Mouse (Mus musculus) cerebellum, postnatal 4 days (tissue): Measurements from ENCODE around the gene Sh3rf3.

Source experiments
- DNase-seq, 2 experiments: peaks; one replicate each; pipeline ENCODE4 v3.0.0; 2022; ENCODE audit warnings: low spot score in 2 of 2, mixed read lengths in 1 of 2

Sh3rf3 gene

DNA sequence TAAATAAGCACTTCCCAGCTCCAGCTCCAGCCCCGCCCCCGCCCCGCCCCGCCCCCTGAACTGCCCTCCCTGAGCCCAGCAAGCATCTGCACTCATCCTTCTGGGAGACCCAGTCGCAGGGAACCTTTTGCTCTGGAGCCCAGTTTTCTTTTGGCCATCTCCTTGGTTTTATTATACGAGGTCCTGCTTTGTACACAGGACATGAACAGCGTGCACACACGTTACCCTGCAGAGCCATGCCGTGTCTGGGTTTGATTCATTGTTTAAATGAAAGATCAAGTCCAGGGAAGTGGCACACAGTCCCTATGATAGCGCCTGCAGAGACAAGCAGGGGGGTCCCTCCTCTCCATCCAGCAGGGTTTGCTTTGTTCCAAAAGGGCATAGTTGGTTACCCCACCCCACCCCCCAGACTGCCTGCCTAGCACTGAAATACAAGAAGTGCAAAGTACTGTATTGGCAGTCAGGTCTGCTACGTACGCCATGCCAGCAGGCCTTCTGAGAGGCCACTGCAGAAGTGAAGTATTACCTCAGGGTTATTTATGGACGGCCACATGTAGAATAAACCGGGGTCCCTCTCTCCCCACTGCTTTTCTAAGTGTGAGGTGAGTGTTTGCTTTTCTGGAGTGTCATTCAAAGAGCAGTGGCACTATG lies 41.5 kb downstream of the Sh3rf3 start:
- no peak for DNase-seq

DNA sequence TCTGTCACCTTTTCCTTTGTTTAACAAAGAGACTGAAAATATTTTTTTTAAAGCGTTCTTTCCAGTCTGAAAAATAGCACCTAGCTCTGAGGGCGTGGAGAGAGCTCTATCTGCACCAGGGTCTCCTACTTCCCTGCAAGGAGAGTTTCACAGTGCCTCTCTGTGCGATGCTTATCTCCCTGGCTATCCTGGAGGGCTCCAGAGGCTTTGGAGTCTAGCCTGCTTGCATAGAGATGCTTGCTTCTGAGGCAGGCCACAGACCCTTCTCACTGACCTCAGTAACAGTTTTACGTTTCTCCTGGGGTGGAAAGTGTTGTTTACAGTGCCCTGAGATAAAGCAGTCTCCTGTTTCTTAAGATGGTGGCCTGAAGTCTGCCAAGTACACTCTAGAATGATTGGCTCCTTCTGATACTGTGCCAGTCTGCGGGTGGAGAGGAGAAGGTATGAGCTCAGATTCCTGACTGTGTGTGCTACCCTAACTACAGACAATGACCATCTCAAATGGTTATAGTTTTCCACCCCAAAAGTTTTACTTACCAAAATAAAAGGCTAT lies 42.1 kb downstream of the Sh3rf3 start:
- DNase-seq, result no peak

DNA sequence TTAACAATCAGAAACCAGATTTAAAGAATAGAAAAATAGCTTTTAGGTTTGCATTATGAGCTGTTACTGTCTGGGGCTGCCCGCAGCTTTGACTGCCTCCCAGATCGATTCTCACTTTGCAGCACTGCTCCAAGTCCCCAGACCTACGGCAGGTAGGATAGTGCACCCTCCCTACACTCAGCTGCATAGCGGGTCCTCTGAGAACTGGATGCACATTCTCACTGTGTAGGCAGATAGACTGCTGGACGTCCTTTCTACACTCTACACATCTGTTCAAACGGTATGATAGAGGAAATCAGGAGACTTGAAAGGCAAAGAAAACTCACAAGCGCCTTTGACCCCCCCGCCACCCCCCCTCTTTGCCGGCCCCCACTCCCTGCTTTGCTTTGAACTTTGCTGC lies 42.7 kb downstream of the Sh3rf3 start:
- DNase-seq, result no peak

- no peak for DNase-seq
Measured at GRCm38 (mm10) chr10:58856742-58857141, 43.6 kb downstream of the Sh3rf3 start.

GRCm38 (mm10) chr10:58864735-58865134 lies 51.6 kb downstream of the Sh3rf3 start:
- DNase-seq, result no peak

- no peak for DNase-seq
Measured at GRCm38 (mm10) chr10:58867536-58867935, 54.4 kb downstream of the Sh3rf3 start.

DNA sequence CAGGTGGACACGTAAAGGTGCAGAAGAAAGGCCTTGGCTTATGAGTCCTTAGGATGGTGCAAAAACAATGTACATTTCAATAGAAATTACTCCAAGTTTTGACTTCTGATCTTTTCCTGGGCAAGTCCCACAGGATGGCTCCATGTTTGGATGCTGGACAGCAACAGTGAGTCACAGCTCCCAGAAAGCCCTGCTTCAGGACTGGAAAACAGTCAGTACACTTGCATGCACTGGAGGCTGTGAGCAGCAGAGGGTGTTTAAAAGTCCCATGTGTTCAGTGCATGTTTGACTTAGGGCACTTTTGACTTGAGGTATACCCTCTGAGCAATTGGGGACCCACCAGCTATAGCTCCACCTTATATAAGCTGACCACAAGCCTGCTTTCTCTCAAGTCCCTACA lies 56.7 kb downstream of the Sh3rf3 start:
- no peak for DNase-seq

- no peak for DNase-seq
Measured at GRCm38 (mm10) chr10:58871149-58871820, 58.1 kb downstream of the Sh3rf3 start.

DNA sequence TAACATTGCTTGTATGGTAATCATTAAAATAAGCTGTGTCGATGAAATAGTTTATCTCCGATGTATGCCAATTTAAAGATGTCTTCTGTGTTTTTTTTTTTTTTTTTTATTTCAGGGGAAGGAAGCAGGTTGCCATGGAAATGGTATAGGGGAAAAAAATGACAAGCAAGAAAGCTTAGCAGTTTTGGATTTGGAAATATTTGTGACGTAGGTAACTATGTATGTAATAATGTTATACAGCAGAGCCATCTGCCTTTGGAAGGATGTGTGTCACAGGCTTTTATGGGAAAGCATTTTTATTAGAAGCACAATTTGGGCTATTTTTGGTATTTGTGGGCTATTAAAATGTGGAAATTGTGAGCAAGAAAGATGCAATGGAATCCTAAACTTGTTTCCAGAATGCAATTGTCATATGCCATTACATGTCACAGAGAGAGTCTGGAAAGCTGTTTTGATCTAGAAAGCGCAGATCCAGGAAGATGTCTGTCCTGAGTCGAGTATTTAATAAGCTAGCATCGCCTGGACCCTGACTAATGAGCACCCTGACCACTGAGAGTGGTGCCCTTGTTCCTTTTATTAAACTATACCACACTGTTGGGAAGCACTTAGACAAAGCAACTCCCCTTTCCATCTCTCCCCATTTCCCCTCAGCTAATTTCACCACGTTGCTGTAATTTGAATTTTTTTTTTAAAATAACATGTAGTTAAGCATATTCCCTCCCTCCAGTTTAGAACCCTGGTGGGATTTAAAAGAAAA lies 58.8 kb downstream of the Sh3rf3 start:
- no peak for DNase-seq

DNA sequence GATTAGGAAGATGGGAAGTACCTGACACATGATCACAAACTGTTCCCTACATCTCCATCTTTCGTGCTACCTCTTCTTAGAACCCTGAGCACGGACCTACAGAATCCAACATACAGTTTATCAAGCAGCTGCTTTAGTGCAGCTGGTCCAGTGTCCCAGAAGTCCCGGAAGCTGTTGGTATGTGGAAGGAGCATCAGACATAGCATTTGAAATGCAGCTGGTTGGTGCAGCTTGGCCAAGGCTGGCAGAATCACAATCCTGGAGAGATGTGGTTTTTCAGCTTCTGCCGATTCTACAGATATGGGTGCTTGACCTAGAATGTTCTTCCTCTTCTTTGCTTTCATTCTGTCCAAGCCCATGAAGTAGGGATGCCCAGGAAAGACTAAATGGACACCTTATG lies 64.7 kb downstream of the Sh3rf3 start:
- DNase-seq, result no peak

DNA sequence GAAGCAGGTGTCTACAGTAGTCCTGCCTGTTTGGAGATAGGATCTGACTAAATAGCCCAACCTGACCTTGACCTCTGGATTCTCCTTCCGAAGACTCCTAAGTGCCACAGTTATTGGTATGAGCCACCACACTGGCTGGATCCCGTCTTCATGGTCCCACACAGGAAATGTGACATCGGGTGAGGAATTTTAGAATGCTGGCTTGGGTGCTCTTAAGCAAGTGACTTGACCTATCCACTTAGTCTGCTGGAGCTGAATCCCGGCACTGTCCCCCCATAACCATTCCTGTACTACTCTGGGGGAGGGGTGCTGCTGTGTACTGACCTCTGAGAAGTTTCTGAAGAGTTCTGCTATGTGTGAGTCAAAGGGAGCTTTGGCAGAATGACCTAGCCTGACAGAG lies 65.5 kb downstream of the Sh3rf3 start:
- no peak for DNase-seq

DNA sequence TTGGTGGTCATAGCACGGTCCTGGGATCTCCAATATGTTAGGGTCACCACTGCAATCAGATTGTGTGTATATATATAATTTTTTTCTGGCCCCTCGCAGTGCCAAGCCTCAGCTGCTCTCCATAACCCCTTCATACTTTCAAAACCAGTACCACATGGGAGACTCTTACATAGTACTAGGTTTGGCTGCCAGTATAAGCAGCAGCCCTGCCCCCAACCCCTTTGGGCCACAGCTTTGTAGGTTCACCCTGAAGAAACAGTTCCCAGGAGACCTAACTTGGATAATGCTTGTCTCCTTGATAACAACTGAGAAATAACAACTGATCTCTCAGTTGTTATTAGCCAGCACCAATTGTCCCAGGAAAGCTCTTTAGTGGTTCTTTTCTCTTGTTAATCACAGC lies 69.6 kb downstream of the Sh3rf3 start:
- DNase-seq, result no peak

DNA sequence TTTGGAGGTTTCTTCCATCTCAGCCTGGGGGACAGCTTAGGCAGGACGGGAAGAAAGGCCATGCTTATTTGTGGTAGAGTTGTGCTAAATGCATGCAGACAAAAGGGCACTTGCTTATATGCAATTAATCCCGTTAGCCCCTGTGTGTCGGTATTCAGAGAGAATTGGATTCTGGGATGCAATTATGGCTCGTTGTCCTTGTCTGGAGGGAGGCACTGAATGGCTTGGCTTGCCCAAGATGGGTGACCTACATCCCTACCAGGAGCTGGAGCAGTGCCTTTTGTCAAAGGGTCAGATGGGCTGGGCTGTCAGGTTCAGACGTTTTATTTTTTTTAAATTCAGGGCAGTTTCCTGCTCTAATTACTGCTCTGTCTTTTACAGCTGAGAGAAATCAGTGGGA lies 72.2 kb downstream of the Sh3rf3 start:
- DNase-seq, result no peak

GRCm38 (mm10) chr10:58885816-58886215 lies 72.7 kb downstream of the Sh3rf3 start:
- no peak for DNase-seq

- DNase-seq, result no peak
Measured at GRCm38 (mm10) chr10:58890671-58891439, 77.7 kb downstream of the Sh3rf3 start.

GRCm38 (mm10) chr10:58895431-58895830 lies 82.3 kb downstream of the Sh3rf3 start:
- no peak for DNase-seq

DNA sequence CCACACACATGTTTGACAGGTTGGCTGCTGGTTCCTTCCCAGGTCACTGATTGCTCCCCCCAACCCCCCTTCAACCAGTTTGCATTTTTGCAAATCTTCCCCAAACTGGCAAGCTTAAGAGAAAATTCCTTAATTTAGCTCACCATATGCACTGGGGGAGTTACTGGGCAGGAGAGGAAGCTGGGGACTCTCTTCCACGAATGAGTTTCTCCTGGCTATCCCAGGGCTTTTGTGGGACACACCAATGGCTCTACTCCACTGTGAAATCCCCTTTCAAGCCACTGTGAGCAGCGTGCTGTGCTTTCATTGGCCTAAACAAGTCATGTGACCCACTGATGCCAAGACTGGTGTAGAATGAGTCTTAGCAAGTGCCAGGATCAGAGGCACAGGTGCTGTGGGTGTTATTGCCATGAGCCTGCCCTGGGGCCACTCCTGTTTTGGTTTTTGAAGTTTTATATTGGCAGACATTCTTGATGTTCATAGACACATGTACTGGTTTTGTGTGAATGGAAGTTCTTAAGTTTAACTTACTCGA lies 83.9 kb downstream of the Sh3rf3 start:
- DNase-seq, result no peak

GRCm38 (mm10) chr10:58905253-58905652 lies 92.1 kb downstream of the Sh3rf3 start:
- no peak for DNase-seq

DNA sequence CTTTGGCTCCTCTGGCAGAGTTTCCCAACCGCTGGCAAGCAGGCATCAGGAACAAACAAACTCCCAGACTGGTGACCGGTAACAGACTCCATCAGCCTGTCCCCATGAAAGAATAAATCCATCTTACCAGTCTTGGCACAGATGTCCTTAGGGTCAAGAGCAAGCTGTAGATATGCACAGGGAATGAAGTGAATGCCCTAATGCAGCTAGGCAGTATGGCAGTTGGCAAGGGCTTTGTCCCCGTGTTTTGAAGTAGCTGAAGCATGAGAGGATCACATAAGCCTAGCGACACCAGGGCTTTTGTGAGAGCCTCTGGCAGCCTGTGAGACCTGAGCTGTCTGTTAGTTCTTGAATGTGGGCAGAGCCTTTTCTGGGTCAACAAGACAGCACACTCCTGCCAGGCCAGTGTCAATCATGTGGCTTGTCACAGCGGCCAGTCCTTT lies 93.9 kb downstream of the Sh3rf3 start:
- peak in 1 of 2 experiments; percentile 22 for DNase-seq

DNA sequence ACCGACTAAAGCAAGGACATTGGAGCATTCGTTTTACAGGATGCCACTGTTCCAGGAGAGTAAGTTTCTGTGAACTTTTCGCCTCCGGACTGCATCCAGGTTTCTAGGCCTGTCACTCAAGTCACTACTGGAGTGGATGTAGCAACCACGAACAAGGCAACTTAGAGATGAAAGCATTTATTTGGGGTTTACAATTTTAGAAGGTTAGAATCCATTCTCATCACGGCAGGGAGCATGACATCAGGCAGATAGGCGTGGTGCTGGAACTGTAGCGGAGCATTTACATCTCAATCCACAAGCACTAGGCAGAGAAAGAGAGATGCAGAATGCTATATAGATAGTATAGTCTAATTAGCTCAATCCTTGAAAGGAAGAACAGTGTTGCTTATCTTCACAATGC lies 95.3 kb downstream of the Sh3rf3 start:
- no peak for DNase-seq
